ENCODE assay signal across 14 mouse cellular contexts in the genomic region with DNA sequence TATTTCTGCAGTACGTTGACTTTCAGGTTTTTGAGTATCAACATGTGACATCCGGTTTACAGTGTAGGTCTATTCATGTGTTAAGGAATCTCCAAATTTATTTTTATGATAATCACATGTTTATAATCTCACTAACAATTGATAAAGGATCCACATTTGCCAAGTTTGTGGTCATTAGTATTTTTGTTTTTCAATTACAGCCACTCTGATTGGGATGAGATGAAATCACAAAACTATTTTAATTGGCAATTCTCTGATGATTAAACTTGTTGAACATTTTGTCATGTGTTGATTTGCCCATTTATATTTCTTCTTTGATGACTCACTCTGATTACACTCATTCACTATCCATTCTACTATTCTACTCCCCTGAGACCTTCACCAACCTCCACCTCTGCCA.
DNase-seq lines count a peak whose midpoint lies in the region.
"Had no signal": no experiment of that assay in that cellular context is flagged by ENCODE, and none has a peak within 500 bp of the region (broad histone marks: within the 10 kb centered on the region; RNA-seq: fewer than 3 reads in every experiment).

No protein-coding gene starts in this region.

- DNase-seq in Muller cell, postnatal 12 days (ENCODE audit: inconsistent ontology term) = peak; percentile 91
- no peak for DNase-seq in urinary bladder, postnatal 10 days (ENCODE audit: low spot score)
- DNase-seq: adrenal gland, adult 2 months; adrenal gland, adult 8-10 months; adrenal gland, postnatal 10 days; adrenal gland, postnatal 14 days; adrenal gland, postnatal 25 days; adrenal gland, postnatal 36 days; B cell, adult 2 months; cerebellum, adult 11 months; cerebellum, adult 11-12 months; cerebellum, adult 18-20 months; cerebellum, adult 2 months; cerebellum, adult 8-10 months had no signal
